Mouse (Mus musculus): ENCODE measurements around the gene Fam50a. TPM values are rescaled to one million over a fixed set of nuclear protein-coding genes. Genes with fewer than 3 reads are reported as not detected.

The Fam50a gene
- total RNA-seq (2021): 10 to 100 TPM; 38.6 to 39.7 TPM

DNA sequence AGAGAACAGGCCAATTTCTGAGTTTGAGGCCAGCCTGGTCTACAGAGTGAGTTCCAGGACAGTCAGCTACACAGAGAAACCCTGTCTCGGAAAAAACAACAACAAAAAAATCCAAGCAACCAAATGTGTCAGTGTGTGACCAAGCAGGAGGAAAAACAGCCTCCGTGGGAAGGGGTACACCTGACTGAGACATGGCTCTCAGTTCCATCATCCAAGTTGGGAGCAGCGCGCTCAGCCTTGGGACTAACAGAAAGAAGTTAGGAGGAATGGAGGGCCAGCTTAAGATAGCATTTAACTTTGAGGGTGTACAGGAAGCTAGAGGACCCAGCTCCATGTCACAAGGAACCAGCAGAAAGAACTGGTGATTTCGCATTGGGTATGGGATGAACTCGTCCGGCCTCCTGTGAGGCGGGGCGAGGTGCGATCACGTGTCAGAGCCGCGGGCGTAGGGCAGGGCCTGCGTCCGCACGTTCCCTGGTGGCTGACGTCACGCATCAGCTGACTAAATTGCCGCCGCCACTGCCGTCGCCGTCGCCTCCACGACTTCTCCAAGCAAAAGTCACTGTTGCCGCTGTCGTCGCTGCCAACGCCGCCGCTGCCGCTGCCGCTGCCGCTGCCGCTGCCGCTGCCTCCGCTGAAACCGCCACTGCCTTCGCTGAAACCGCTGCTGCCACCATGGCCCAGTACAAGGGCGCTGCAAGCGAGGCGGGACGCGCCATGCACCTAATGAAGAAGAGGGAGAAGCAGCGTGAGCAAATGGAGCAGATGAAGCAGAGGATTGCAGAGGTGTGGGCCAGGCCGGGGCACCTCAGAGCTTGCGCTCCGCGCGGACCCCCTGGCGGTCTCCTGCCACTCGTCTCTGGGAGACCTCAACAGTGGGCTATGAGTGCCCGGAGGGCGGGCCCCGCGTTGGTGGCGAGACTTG lies at the start of gene Fam50a:
Gene Fam50a, plus strand, starts transcription at position 494 of the 925 bp plus-strand sequence.
- DNase-seq: peak; percentile 87

DNA sequence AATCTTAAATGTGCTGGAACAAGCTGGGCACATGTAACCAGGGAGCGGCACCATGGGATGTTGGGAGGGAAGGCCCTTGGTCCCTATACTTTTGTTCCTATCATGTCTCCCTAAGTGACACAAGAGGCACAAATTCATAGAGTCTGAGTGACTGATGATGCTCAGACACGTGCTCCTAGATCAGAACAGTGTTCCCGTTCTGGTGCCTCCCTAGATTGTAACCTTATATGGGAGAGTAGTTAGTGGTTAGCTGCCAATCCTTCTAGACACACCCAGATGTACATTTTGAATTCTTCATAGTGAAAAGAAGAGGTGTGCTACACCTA lies 43.1 kb upstream of the Fam50a start:
- DNase-seq: peak; percentile 12

DNA sequence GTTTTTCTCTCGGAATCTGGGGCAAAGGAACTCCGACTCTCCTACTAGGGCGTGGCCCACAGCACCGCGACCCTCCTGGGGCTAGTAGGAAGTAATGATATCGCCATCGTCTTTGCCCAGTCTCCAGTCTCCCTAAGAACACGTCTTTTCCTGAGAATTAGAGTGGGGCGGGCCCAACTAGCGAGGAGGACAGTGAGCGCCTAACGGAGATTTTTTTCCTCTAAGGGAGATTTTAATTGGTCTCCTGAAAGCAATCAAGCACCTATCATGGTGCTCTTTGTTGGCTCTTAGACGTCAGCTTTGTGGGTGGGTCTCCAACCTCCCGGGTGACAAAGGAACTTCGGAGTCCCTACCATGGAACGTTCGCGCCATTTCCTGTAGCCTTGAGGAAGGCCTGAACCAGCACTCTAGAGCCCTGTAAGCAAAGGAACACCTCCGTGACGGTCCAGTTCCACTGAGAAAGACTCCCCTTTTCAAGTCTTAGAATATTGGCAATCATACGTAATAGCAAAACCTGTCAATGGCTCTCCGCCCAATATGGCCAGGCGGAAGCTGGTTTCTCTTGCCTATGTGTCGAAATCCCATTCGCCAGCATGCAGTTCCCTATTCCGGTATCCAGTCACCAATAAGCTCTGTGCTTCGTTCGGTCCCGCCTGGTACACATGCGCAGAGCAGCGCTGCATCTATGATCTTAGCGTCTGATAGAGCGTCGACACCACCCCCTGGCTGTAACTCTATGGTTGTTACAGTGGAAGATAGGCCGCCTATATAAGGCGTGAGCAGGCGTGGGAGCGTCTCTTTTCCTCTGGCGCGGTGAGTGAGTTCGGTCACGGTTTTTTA lies 42.6 kb upstream of the Fam50a start, which contains the start of gene Rpl10:
Gene Rpl10, plus strand, starts transcription at position 751 of the 840 bp plus-strand sequence.
- DNase-seq: peak; percentile 92

DNA sequence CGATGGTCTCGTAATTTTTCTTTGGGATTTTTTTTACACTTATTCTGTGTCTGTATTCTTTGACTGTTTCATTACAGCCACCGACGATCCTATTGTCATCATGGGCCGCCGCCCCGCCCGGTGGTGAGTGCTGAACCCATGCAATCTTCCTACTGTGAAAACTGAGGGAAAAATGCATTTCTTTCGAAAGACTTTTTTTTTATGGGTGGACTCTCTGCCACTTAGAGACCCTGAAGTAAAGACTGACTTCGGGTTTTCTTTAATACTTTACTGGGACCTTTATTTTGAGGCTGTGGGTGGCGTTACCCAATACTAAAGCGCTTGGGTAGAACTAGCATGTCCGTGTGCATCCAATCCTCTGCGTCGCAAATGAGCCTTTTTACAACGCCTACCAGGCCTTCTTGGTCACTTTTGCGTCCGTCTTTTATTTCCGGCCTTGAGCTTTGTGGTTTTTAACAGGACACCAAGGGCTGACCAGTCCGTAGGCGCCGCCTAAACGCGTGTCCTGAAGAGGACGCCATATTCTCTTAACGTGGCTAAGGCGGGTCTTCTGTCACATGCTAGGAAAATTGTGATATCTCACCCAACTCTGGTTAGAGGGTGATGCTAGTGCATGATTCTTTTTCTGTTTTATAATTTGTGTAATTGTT lies 41.8 kb upstream of the Fam50a start:
- peak; percentile 46 for DNase-seq

DNA sequence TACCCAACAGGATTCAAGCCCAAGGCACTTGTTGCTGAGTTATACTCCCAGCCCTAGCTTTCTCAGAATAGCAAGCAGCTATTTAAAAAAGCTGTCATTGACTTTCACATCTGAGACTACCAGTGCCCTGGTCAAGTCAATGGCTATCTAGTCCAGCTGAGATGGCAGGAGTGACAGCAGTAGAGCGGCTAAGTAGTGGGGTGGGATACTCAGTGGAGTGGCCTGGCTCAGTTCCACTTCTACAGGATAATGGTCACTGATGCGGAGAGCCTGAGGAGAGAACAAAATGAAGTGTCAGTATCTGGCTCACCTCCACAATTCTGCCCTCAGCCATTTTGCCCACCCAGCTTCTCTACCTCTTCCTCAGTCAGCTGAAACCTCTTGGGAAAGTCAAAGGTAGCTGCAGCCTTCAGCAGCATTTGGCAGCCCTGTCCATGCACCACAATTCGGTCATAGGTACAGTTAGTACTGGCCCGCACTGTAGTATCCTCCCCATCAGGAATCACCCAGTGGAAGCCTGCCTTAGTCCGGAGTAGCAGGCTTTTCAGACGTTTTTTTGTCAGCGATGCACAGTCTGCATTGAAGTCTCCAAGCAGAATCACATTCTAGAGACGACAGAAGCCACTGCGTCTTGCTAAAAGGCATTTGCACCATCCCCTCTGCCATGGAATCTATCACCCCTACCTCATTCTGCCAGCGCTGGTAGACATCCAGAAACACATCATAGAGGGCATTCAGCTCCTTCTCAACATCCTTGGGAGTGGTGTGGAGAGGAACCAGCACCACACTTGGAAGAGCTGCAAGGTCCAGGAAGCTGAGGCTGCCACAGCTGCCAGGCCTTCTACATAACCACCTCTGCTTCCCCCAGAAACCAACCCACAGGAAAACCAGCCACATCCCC lies 39.2 kb upstream of the Fam50a start:
- DNase-seq: no peak

DNA sequence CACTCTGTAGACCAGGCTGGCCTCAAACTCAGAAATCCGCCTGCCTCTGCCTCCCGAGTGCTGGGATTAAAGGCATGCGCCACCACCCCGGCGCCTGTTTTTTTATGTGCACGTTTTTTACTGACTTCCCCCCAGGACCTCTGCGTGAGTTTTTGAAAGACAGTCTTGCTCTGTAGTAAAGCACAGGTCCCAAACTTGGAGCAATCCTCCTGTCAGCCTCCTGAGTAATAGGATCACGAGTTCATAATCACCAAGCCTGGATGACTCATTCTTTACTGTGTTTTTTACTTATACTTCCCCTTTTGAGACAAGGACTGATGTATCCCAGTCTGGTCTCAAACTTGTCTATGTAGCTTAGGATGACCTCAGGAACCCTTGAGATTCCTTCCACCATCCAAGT lies 34.9 kb upstream of the Fam50a start:
- DNase-seq: no peak

DNA sequence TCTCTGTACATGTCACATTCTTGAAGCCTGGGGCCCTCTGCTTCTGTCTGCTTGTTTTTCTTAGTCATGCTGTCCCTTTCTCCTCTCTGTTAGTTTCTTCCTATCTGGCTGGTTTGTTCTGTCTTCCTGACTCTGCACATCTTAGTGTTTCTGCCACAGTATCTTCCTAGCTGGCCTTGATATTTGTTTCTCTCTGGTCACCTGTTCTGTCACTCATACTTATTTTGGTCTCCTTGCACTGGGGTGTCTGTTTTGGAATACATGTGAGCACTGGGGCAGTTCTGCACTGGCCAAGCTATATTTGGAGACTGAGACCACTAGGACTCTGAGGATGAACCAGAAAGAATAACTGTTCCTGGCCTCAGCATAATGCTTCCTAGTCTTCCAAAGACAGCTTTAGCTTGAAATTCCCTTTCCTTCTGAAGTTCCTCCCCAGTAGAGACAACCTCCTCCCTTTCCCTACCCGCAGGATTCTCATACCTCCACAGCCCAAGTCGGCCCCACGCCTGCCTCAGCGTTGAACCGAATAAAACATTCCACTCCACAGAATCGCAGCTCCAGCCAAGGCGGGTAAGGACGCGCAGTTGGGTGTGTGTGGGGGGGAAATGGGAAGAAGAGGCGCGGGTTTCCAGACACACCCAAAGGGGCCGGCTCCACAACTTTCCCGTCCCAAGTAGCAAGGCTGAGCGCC lies 31.6 kb upstream of the Fam50a start:
- no peak for DNase-seq

DNA sequence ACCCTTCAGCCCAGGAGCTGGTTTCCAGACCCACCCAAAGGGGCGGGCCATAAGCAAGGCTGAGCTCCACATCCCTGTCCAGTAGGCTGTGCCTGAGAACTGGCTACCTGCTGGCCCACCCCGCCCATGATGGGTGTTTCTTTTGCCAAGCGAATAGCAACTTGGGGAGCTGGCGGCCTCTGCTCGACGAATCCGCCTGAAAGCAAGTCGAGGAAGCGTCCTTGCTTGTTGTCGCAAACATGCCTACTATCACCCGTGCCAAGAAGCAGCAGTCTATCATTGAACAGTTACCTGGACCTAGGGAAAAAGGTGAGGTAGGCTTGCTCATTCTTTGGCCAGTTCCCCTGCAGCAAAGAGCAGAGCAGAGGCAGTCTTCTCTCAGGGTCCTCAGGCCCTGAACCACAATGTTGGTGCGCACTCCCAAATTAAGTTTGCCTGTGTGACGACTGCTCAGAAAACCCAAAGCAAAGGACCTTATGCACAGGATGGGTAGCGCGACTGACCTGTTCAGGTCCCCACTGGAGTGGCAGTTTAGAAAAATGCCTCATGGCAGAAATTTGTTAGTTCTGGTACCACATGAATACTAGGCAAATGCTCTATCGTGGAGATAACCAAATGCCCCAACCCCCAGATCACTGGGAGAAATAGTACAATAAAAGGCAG lies 31.0 kb upstream of the Fam50a start, which contains the start of the genes Taz and Dnase1l1:
Gene Taz, plus strand, starts transcription at position 181 of the 663 bp plus-strand sequence.
Gene Dnase1l1, minus strand, starts transcription at position 606 of the 663 bp plus-strand sequence.
- DNase-seq: peak; percentile 76

DNA sequence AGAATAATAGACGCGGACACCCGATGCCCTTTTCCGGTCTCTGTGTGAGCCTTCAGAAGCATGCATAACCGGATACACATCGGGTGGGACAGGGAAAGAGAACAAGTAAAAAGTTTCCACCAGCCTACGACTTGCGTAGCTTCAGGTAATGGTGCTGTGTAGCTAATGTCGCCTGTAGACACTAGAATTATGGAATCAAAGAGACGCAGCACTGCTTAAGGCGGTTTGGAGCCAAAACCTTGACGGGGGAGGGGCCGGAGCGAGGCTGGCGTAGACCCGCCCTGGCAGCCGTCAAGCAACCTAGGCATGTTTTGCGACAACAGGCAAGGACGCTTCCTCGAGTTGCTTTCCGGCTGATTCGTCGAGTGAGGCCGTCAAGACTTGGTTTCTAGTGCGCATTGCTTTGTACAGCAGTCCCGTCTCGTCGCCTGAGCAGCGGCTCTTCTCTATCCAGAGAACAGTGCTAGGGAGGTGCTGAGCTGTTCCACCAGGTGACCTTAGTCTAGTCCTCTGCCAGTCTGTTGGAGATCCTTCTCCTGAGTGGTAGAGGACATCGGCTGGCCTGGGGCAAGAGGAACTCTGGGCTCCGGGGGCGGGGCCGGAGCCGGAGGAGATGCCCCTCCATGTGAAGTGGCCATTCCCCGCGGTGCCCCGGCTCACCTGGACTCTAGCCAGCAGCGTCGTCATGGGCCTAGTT lies 30.3 kb upstream of the Fam50a start:
- DNase-seq: peak; percentile 87

DNA sequence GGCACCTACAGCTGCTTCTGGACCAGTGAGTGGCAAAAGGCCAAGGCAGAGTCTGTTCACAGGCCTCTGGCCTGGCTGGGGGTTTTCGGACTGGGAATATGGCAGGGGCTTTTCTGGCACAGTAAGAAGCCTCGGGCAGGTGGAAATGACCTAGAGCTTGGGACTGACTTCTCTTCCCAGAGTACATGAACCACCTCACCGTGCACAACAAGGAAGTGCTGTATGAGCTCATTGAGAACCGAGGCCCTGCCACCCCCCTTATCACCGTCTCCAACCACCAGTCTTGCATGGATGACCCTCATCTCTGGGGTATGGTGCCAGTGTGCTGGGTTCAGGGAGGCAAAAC lies 29.8 kb upstream of the Fam50a start:
- no peak for DNase-seq

DNA sequence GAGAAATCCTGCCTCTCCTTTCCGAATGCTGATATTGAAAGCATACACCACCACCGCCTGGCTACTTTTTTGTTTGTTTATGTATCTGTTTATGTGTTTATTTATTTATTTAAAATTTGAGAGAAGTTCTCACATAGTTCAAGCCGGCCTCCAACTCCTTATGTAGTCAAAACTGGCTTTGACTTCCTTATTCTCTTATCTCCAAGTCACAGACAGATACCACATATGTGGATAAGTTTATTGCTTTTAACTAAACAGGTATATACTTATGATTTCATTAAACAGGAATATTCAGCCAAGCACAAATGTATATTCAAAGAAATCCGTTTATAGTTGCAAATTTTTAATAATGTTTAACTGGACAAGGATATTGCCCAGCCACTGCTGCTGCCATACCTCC lies 19.4 kb upstream of the Fam50a start:
- no peak for DNase-seq

DNA sequence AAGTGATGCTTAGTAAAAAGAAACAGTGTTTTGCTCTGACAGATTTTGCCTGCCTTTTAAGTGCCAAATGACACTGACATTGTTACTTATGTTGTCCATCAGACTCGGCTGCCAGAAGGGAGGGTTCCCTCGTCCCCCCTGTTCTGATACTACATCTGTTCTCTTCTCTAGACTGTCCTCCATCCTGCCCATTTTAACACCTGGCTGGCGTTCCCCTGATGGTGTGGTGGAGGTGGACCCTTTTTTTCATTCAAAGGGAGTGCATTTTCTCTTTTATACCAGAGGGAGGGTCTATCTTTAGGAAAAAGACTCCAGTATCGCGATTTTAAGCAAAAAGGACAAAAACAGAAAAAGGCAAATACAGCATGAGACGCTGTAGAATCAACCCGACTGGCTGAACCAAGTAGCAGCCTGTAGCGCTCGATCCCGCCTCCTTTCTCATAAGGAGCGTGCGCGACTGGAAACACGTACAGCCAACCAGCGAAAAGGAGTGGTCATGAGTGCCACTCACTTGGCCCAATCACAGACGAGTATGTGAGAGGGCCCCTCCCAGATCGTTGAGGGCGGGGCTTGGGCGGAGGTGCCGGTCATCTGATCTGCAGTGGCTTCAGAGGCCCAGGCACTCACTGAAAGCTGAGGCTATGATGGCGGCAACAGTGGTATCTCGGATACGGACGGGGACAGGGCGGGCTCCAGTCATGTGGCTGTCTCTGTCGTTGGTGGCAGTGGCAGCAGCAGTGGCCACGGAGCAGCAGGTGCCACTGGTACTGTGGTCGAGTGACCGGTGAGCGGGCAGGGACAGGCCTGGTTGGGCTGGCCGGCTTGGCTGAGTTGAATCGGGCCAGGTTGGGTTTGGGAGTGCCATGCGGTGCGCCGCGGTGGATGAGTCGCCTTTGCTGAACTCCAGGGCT lies 16.0 kb upstream of the Fam50a start, which contains the start of gene Atp6ap1:
Gene Atp6ap1, plus strand, starts transcription at position 560 of the 911 bp plus-strand sequence.
- DNase-seq: peak; percentile 95

DNA sequence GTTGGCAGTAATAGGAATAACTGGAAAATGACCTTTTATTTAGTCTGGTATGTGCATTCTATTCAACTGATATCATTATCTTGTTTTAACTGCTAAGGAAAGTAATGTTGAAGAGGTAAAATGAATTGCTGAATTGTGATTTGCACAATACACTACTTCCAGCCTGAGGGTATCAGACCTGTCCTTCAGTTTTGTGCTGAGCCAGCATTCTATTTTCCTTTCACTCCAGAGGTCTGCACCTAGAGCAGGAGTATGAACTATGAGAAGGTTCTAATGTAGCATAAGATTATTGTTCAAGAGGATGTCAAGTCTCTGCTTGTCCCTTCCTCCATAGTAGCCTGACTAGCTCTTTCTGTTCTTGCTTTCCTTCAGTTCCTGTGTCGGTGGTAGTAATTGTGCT lies 14.5 kb upstream of the Fam50a start:
- DNase-seq: no peak

DNA sequence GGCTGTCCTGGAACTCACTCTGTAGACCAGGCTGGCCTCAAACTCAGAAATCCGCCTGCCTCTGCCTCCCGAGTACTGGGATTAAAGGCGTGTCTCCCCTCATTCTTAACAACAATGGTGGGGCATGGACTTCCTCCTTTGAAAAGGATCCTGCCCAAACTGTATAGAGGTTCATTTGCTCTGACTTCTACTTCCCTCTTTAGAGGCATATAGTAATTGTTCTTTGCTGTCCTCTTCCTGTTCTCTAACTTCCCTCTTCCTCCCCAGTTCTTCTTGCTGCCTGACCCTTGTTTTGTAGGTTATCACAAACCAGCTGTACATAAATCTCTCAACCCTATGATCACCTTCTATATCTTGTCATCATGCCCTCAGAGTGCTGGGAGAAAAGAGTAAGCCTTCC lies 13.1 kb upstream of the Fam50a start:
- DNase-seq: no peak

DNA sequence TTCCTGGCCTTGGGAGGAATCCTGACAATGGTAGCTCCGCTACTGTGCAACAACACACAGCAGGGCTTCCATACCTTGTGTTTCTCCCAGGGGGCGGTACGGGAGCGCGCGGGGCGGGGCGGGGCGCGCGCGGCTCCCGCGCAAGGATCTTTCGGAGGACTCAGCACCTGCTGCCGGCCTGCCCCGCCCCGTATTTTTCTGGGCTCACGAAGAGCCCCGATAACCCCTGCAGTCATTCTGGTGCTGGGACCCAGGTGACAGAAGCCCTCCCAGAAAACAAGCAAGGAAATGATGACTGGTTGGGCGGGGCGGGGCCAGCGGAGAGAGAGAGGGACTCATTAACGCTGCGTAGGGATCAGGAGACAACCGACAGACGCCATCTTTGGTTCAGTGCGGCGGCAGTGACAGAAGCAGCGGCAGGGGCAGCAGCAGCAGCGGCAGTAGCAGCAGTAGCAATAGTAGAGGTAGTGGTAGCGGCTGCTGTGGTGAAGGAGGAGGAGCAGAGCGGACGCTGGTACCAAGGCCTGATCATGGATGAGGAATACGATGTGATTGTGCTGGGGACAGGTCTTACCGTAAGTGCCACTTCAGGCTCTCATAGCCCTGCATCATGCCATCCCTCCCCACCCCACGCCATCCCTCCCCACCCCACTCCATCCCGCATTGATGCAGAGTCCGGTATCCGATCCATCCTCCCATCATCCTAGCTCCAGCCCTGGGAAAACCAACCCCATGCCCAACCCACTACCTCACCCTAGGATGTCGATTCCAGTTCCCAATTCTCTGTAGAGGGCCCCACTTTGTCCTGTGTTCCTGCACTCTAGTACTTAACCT lies 7.7 kb upstream of the Fam50a start, which contains the start of gene Gdi1:
Gene Gdi1, plus strand, starts transcription at position 132 of the 834 bp plus-strand sequence.
- peak; percentile 75 for DNase-seq

DNA sequence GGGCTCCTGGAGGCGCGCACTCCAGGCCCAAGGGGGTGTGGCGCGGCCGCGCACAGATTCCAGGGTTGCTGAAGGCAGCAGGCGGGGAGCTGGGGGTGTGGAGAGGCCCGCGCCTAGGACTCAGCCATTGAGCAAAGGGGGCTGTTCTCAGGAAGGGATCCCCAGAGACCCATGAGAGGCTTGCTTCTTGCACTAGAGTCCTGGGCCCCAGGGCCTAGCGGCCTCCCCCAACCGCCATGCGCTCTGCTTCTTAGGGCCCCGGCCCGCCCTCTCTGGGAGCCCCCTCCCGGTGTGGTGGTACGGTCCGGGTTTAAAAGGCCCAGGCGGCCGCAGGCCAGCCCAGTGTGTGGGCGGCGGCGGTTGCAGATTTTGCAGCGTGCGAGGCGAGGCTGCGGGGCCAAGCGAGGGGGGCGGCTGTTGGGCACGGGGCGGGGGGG lies 15.9 kb downstream of the Fam50a start, which contains the start of gene Plxna3:
Gene Plxna3, plus strand, starts transcription at position 342 of the 437 bp plus-strand sequence.
- DNase-seq: peak; percentile 71

DNA sequence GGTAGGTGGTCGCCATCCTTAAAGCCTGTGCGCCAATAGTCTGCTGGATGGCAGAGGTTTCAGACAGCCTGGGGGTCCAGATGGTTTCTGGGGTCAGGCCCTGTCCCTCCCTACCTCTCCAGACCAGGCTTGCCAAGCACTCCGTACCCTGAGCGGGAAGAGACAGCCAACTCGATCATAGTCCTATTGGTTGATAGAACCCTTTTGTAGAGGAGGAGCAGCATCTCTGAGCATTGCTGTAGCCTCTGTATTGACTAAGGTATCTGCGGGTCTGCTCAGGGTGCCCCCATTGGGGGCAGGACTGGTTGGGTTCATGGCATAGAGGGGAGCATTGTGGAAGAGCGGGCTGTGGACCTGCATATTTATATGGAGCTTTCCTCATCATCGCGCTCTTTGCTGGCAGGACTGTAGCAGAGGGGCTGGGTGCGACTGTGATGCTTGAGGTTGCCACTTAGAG lies 16.4 kb downstream of the Fam50a start:
- DNase-seq: no peak

Measured in heart, postnatal 4 days (tissue).